Mouse (Mus musculus) hindbrain, embryonic 14.5 days (tissue): Measurements from ENCODE around the gene Ccnjl. TPM values are rescaled to one million over a fixed set of nuclear protein-coding genes. Genes with fewer than 3 reads are reported as not detected.

Source experiments
- ATAC-seq: fragments of 200-750 bp; cut with Nextera tagmentation; 2 replicates; pipeline ENCODE4 v1.8.0; 2017; ENCODE audit warnings: moderate number of reproducible peaks, mild to moderate bottlenecking, moderate TSS enrichment, moderate library complexity; ENCODE audit not compliant: low FRiP score
- DNase-seq: peaks from one replicate; pipeline ENCODE4 v3.0.0-alpha.2; 2015; ENCODE audit warnings: low spot score
- H3K27ac ChIP-seq: fragments of 300-500 bp; sonication (generic); 2 replicates; pipeline ENCODE4 v1.5.1; 2014; ENCODE audit warnings: mild to moderate bottlenecking, moderate library complexity
- H3K27me3 ChIP-seq: fragments of 300-500 bp; sonication (generic); 2 replicates; pipeline ENCODE4 v1.6.1; 2014; ENCODE audit warnings: mild to moderate bottlenecking, low read length, mixed read lengths; ENCODE audit not compliant: control insufficient read depth, insufficient read depth
- H3K36me3 ChIP-seq: fragments of 300-500 bp; sonication (generic); replicated peaks from 2 replicates; pipeline ENCODE4 v1.6.1; 2014; ENCODE audit not compliant: control insufficient read depth, insufficient read depth
- H3K4me1 ChIP-seq: fragments of 300-500 bp; sonication (generic); replicated peaks from 2 replicates; pipeline ENCODE4 v1.6.1; 2014; ENCODE audit warnings: antibody characterized with exemption, low read length, mixed read lengths; ENCODE audit not compliant: control insufficient read depth, insufficient read depth
- H3K4me2 ChIP-seq: fragments of 300-500 bp; sonication (generic); replicated peaks from 2 replicates; pipeline ENCODE4 v1.6.1; 2014; ENCODE audit warnings: mild to moderate bottlenecking, moderate library complexity
- H3K4me3 ChIP-seq: fragments of 300-500 bp; sonication (generic); replicated peaks from 2 replicates; pipeline ENCODE4 v1.5.1; 2014; ENCODE audit warnings: mild to moderate bottlenecking, low read length
- H3K9ac ChIP-seq: fragments of 300-500 bp; sonication (generic); 2 replicates; pipeline ENCODE4 v1.6.1; 2014
- H3K9me3 ChIP-seq: fragments of 300-500 bp; sonication (generic); 2 replicates; pipeline ENCODE4 v1.6.1; 2016; ENCODE audit warnings: low read length; ENCODE audit not compliant: control insufficient read depth
- WGBS: fragments of 180-500 bp; shearing (Covaris S2); extraction: QIAGEN DNeasy Blood & Tissue Kit; methylation state at CpG from one replicate; pipeline ENCODE4 v1.1.7; 2014; 5-methylcytosine and 5-hydroxymethylcytosine counted together
- polyA plus RNA-seq: library from polyadenylated mRNA; unstranded; fragments of >200 nt; fragmentation: Nextera tagmentation; extraction: Ambion mirVana; gene quantifications from 2 replicates; pipeline ENCODE4 v1.2.1, GENCODE M21; 2014

The Ccnjl gene
- polyA plus RNA-seq, 1 experiment from 2014 or later = 11.9 TPM

GRCm38 (mm10) chr11:43516344-43517021 lies 12.1 kb upstream of the Ccnjl start:
- H3K4me2 ChIP-seq = no peak overlapping the region
- no peaks in the 10 kb centered on the region for H3K9me3 ChIP-seq
- no peaks in the 10 kb centered on the region for H3K36me3 ChIP-seq
- WGBS = 44% methylated on average over 8 of the region's 8 CpGs
- DNase-seq (no peak), ATAC-seq (no peak; the same call in 1 of the 2 replicates)
- H3K27me3 ChIP-seq = no peaks in the 10 kb centered on the region
- H3K9ac ChIP-seq = no peak overlapping the region
- no peak overlapping the region for H3K27ac ChIP-seq
- H3K4me3 ChIP-seq = no peak overlapping the region
- no peaks in the 10 kb centered on the region for H3K4me1 ChIP-seq

DNA sequence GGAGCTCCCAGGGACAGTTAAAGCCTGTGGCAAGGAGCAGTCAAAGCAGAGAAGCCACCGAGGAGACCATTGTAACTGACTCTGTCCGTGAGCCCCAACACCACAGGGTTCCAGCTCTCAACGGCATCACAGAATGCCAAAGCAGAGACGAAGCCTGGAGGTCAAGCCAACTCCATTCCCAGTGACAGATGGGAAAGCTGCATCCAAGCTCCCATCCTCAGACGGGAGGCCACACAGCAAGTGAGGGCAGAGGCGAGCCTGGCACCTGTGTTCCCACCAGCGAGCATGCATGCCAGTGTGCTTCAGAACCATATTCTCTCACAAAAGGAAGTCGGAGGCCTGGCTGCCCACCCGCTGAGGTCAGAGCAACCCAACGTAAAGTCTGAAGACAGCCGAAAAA lies 10.9 kb upstream of the Ccnjl start:
- Histone ChIP-seq H3K9me3 (no peaks in the 10 kb centered on the region), H3K9ac (no peak overlapping the region), H3K4me2 (no peak overlapping the region), H3K27me3 (no peaks in the 10 kb centered on the region), H3K4me3 (no peak overlapping the region), H3K27ac (no peak overlapping the region), H3K36me3 (no peaks in the 10 kb centered on the region), H3K4me1 (no peaks in the 10 kb centered on the region)
- DNase-seq (no peak), ATAC-seq (no peak)
- WGBS = 66% methylated on average over 11 of the region's 11 CpGs

- Histone ChIP-seq H3K4me2 (no peak overlapping the region), H3K36me3 (no peaks in the 10 kb centered on the region), H3K9ac (no peak overlapping the region), H3K4me3 (no peak overlapping the region), H3K9me3 (no peaks in the 10 kb centered on the region), H3K27me3 (no peaks in the 10 kb centered on the region), H3K27ac (no peak overlapping the region), H3K4me1 (no peaks in the 10 kb centered on the region)
- DNase-seq = no peak
- no peak for ATAC-seq
Measured at GRCm38 (mm10) chr11:43518086-43518485, 10.5 kb upstream of the Ccnjl start.

- no peak for ATAC-seq
- H3K4me3 ChIP-seq = no peak overlapping the region
- H3K4me1 ChIP-seq = no peaks in the 10 kb centered on the region
- H3K4me2 ChIP-seq = no peak overlapping the region
- H3K9ac ChIP-seq = no peak overlapping the region
- no peaks in the 10 kb centered on the region for H3K9me3 ChIP-seq
- H3K36me3 ChIP-seq = no peaks in the 10 kb centered on the region
- H3K27me3 ChIP-seq = no peaks in the 10 kb centered on the region
- H3K27ac ChIP-seq = no peak overlapping the region
- no peak for DNase-seq
Measured at GRCm38 (mm10) chr11:43518821-43519220, 9.8 kb upstream of the Ccnjl start.

DNA sequence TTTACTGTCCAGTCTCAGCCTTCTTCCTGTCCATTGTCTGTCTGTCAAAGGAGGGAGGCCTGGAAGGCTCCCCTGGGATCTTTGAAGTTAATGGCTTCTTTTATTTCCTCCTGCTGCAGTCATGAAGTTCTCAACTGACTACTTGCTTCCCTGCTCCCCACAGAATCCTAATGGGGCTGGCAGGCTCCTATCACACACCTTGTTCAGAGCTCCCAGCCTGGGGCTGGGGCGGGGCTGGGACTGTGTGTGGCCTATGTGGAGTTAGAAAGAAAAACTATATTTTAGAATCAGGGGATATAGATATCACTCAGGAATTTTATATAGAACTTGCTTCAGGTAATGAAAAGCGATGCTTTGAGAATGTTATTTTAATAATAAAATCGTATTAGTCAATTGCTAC lies 8.1 kb upstream of the Ccnjl start:
- H3K4me1 ChIP-seq = no peaks in the 10 kb centered on the region
- no peak for ATAC-seq
- no peaks in the 10 kb centered on the region for H3K36me3 ChIP-seq
- H3K4me2 ChIP-seq = no peak overlapping the region
- H3K27me3 ChIP-seq = no peaks in the 10 kb centered on the region
- H3K9me3 ChIP-seq = no peaks in the 10 kb centered on the region
- H3K27ac ChIP-seq = no peak overlapping the region
- WGBS = 83% methylated on average over 3 of the region's 3 CpGs
- H3K9ac ChIP-seq = no peak overlapping the region
- DNase-seq = no peak
- H3K4me3 ChIP-seq = no peak overlapping the region

DNA sequence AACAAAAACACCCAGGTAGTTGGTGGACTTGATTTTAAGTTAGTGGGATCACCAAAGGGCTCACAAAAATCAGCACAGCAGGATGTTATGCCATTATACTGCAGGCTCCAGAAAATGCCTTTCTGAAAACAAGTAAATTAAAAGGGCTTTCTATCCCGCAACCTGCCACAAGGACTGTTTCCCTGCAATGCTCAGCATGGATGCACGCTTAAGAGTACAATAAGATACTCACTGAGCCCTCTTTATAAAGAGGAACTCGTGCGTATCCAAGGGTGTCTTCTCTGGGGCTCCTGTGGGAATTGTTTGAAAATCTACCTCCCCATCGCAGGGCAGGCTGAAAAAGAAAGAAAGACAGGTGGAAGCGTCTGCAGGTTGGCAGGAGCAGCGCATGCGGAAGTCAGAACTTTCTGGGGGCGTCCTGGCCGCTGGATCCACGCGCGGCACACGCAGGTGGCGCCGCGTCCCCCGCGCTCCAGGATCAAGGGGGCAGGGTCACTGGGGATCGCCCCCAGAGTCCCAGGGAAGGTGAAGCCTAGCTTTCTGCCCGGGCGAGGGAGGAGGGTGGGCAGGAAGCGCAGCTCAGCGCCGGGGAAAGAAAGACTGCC lies 404 bp upstream of the Ccnjl start:
- DNase-seq (peak; percentile 58), ATAC-seq (peak; percentile 31)
- under 1% methylated on average over 25 of the region's 25 CpGs for WGBS
- H3K36me3 ChIP-seq = no peaks in the 10 kb centered on the region
- H3K9ac ChIP-seq = peak overlapping the region; percentile 74
- peak overlapping the region; percentile 87 for H3K4me3 ChIP-seq
- H3K9me3 ChIP-seq = no peaks in the 10 kb centered on the region
- H3K27me3 ChIP-seq = no peaks in the 10 kb centered on the region
- H3K4me1 ChIP-seq = peaks cover 11% of the 10 kb centered on the region; the same call in 1 of the 2 replicates
- H3K4me2 ChIP-seq = peak overlapping the region; percentile 96
- peak overlapping the region; percentile 81 for H3K27ac ChIP-seq

DNA sequence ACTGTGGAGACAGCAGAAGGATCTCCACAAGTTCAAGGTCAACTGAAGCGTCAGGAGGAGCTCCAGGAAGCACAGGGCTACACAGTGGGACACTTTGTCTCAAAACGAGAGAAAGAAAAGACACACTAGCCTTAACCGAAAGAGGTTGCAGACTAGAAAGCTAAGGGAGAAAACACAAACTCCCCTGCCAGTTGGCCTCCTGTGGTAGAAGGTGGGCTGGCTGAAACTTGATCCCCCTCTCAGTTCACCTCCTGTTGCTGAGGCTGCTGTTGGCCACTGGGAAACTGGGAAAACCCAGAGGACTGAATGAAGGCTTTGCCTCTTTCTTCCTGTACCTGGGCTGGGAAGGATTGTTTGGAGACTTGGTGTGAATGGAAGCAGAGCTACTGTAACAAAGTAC lies 1.5 kb downstream of the Ccnjl start:
- Histone ChIP-seq H3K27me3 (no peaks in the 10 kb centered on the region), H3K9ac (no peak overlapping the region), H3K27ac (no peak overlapping the region), H3K4me3 (peak overlapping the region; percentile 87), H3K36me3 (no peaks in the 10 kb centered on the region; the same call in 1 of the 2 replicates), H3K4me1 (peaks cover 11% of the 10 kb centered on the region; the same call in 1 of the 2 replicates), H3K4me2 (peak overlapping the region; percentile 96), H3K9me3 (no peaks in the 10 kb centered on the region)
- WGBS = 9% methylated on average over 3 of the region's 3 CpGs
- no peak for ATAC-seq
- no peak for DNase-seq

DNA sequence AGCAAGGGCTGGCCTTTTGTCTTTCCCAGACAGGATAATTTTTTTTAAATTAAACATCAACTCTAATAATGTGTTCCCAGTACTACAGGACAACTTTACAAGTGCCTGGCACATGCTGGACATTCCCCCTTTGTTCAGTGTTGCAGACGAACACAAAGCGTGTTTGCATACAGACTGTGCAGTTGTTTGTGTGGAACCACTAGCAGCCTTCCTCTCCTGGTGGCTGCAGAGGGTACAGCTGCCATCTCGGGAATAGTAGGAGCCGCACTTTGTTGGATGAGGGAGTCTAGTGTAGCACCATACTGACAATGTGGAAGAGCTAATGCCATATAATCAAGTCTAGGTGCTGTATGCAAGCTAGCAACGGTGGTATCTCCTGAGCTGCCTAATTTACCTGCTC lies 3.0 kb downstream of the Ccnjl start:
- Histone ChIP-seq H3K27ac (no peak overlapping the region), H3K36me3 (no peaks in the 10 kb centered on the region; the same call in 1 of the 2 replicates), H3K9me3 (no peaks in the 10 kb centered on the region), H3K4me2 (peak overlapping the region; percentile 96; the same call in 1 of the 2 replicates), H3K4me3 (no peak overlapping the region), H3K9ac (no peak overlapping the region), H3K4me1 (peaks cover 11% of the 10 kb centered on the region; the same call in 1 of the 2 replicates), H3K27me3 (no peaks in the 10 kb centered on the region)
- peak; percentile 43 for DNase-seq
- WGBS = 36% methylated on average over 5 of the region's 5 CpGs
- ATAC-seq = 0 out of 2 replicates have a peak, but pooled peaks have one; percentile 16

- Histone ChIP-seq H3K4me3 (no peak overlapping the region), H3K4me1 (peaks cover 11% of the 10 kb centered on the region), H3K36me3 (no peaks in the 10 kb centered on the region; the same call in 1 of the 2 replicates), H3K9me3 (no peaks in the 10 kb centered on the region), H3K27ac (no peak overlapping the region), H3K9ac (no peak overlapping the region), H3K27me3 (no peaks in the 10 kb centered on the region), H3K4me2 (no peak overlapping the region)
- 86% methylated on average over 6 of the region's 6 CpGs for WGBS
- ATAC-seq = no peak
- no peak for DNase-seq
Measured at GRCm38 (mm10) chr11:43537074-43537473, 8.5 kb downstream of the Ccnjl start.
